Mouse (Mus musculus): ENCODE data around the gene Zfp668.
"Not testable (repeated sequence)": the region's sequence is repeated elsewhere in the genome, so short reads cannot be mapped to it uniquely, and the experiment has no call there.

DNA sequence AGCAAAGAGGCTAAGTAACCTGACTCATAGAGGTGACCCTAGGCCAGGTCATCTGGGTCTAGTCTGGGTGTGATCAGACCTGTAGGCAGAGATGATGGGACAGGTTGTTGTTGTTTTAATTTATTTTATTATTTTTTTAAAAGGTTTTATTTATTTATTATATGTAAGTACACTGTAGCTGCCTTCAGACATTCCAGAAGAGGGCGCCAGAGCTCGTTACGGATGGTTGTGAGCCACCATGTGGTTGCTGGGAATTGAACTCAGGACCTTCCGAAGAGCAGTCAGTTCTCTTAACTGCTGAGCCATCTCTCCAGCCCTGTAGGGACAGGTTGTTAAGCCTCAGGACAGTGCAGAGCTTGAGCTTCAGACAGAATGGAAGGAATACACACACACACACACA is 38.8 kb downstream of the Zfp668 start:
- TF ChIP-seq POLR2A (IDR thresholded peaks at IDR 0.05; ENCODE audit: insufficient read depth, low read length); CTCF (IDR thresholded peaks at IDR 0.05; ENCODE audit: low read depth, low read length); EP300 (IDR thresholded peaks at IDR 0.05; ENCODE audit: insufficient read depth, low read depth, low read length): not testable (repeated sequence)

Data from ES-Bruce4 (cell line).